Mouse (Mus musculus): ENCODE data around the gene Tipin. TPM values are rescaled to one million over a fixed set of nuclear protein-coding genes. Genes with fewer than 3 reads are reported as not detected.
A peak's percentile ranks its signal among the peaks of the same experiment; 100 is the strongest.

Gene Tipin
- polyA plus RNA-seq (2016; fragmentation: Nextera tagmentation; extraction: Ambion mirVana): 274 and 311 TPM in 2 replicates

DNA sequence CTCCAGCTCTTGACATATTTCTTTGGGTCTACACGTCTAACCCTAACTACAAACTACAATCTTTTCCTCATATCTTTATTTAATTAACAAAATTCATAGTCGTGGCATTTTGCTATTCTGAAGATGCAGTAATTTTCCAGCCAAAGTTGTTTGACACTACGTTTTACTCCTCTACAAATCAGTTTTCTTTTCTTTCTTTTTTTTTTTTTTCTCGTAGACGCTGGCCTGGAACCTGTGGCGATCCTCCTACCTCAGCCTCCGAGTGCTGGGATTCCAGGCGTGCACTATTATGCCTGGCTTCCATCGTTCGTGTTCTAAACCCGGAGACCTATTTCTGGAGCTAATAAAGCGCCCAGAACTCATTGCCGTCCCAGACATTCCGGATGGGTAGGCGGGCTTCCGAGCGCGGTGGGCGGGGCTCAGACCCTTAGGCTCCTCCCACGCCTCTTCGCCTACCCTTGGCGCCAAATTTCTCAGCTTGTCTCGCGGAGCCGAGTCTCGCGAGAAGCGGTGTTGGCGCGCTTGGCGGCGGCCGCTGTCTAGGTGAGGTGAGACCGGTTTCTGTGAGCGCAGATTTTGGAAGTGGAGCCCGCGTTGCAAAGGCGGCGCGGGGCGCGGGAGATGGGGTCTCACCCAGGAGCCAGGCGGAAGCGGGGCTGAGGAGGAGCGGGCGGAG is at the start of gene Tipin:
Gene Tipin, plus strand, starts transcription at position 477 of the 676 bp plus-strand sequence.
- Histone ChIP-seq H3K36me3 (peaks cover 24% of the 10 kb centered on the region), H3K9me3 (replicated peaks) (no peaks in the 10 kb centered on the region), H3K27me3 (ENCODE audit: low read depth, poor library complexity, severe bottlenecking) (no peaks in the 10 kb centered on the region), H3K4me3 (peak within 1 kb of the TSS; percentile 74), H3K27ac (replicated peaks) (peak within 1 kb of the TSS; percentile 96), H3K4me1 (peaks cover 10% of the 10 kb centered on the region)
- 3% methylated on average over 46 of the region's 46 CpGs for WGBS
- DNase-seq (ENCODE audit: low spot score): peak; percentile 96

DNA sequence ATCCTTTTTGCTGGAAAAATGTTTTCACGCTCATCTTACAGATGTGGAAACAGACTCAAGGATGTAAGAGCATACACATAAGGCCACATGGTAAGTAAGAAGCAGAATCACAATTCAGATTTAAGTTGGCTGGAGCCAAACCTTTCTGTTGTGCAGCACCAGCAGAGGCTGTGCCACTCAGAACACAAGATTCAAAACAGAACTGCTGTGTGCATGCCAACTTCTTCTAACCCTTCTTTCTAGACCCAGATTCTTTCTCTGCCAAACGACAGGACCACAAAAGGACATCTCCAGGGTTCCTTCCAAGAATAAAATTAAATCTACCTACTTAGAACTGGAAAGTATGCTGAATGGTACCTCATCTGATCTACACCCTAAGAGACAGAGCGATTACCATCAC is 49.7 kb upstream of the Tipin start:
- peaks cover 11% of the 10 kb centered on the region; the same call in 1 of the 2 replicates for H3K4me1 ChIP-seq
- H3K27ac ChIP-seq (replicated peaks): peak overlapping the region; percentile 33; the same call in 1 of the 2 replicates
- 83% methylated on average over 3 of the region's 3 CpGs for WGBS

DNA sequence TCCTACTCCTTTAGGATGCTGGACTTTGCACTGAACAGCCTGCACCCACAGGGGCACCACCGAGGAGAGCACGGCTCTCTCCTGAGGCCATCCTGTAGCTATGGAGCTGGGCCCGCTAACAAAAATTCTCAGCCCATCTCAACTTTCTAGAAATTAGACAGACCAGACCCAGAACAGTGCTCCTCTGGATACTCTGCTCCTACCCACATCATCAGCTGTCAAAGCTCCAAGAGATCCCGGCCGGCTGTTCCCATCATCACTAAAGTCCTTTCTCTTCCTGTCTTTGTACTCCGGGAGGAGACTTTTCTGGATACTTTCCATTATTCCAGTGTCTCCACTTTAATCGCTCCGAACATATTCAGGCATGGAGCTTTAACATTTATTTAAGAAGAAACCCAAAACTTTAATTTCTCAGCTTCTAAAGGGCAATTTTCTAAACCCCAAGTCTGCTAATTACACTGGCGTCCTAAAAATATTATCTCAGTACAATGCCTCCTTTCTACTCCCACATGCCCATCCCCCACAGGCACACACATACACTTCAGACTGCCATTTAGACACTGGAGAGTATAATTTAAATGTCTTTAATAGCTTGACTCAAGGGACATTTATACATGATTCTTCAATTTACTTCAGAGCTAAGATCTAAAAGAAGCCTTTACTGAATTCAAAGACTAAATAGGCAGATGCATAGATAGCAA is 49.0 kb upstream of the Tipin start:
- H3K27ac ChIP-seq (replicated peaks): peak overlapping the region; percentile 33; the same call in 1 of the 2 replicates
- no peaks in the 10 kb centered on the region for H3K27me3 ChIP-seq (ENCODE audit: low read depth, poor library complexity, severe bottlenecking)
- peaks cover 11% of the 10 kb centered on the region; the same call in 1 of the 2 replicates for H3K4me1 ChIP-seq
- 87% methylated on average over 9 of the region's 9 CpGs for WGBS
- no peak overlapping the region for H3K4me3 ChIP-seq
- H3K36me3 ChIP-seq: peaks cover 17% of the 10 kb centered on the region
- DNase-seq (ENCODE audit: low spot score): no peak
- no peaks in the 10 kb centered on the region for H3K9me3 ChIP-seq (replicated peaks)

More for the DNA sequence above, 49.7 kb upstream of the Tipin start:
- no peak for DNase-seq (ENCODE audit: low spot score)
- no peaks in the 10 kb centered on the region for H3K27me3 ChIP-seq (ENCODE audit: low read depth, poor library complexity, severe bottlenecking)
- peaks cover 17% of the 10 kb centered on the region for H3K36me3 ChIP-seq
- no peak overlapping the region for H3K4me3 ChIP-seq
- no peaks in the 10 kb centered on the region for H3K9me3 ChIP-seq (replicated peaks)

DNA sequence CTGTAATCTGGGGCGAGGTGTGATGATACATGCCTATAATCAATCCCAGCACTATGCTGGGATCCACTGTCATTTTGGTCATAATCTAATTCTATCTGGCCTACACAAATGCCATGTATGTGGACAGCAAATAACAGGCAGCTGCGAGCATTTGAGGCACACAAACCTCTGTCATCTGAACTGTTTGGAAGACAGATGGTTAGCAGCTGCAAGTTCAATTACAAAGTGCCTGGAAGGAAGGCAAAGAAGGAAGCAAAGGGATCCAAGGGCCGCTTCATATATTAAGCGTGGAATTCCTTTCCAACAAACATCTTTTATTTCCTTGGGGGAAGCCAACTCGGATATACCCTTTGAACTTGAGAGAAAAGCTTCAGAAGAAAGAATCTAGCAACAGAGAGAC is 47.7 kb upstream of the Tipin start:
- DNase-seq (ENCODE audit: low spot score): no peak
- H3K9me3 ChIP-seq (replicated peaks): no peaks in the 10 kb centered on the region
- no peak overlapping the region for H3K4me3 ChIP-seq
- 83% methylated on average over 5 of the region's 5 CpGs for WGBS
- H3K36me3 ChIP-seq: peaks cover 17% of the 10 kb centered on the region
- no peak overlapping the region for H3K27ac ChIP-seq (replicated peaks)
- no peaks in the 10 kb centered on the region for H3K27me3 ChIP-seq (ENCODE audit: low read depth, poor library complexity, severe bottlenecking)
- H3K4me1 ChIP-seq: peaks cover 11% of the 10 kb centered on the region; the same call in 1 of the 2 replicates

DNA sequence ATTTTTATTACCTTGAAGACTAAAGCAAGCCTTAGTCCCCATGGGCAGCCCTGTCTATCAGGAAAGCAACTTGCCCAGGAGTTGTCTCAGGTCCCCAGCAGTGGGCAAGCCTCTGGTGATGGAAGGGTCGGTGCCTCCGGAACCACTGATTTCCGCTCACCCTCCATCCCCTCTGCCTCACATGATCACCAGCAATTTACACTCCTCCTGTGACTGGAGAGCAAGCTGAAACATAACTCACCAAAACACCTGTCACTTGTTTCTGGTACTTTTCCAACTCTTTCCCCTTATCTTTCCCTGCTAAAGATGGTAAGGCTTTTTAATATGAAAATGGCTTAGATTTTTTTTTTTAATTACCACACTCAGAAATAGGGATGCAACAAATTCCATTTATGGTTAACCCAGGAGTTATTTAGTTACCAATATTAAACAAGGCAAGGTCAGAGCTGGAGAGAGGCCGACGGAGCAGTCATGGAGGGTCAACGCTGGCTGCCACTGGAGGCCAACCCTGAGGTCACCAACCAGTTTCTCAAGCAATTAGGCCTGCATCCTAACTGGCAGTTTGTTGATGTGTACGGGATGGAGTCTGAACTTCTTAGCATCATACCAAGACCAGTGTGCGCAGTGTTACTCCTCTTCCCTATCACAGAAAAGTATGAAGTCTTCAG is 46.5 kb upstream of the Tipin start, which contains the start of gene Uchl4:
Gene Uchl4, plus strand, starts transcription at position 434 of the 668 bp plus-strand sequence.
- Histone ChIP-seq H3K4me3 (no peak within 1 kb of the TSS), H3K27ac (replicated peaks) (no peak within 1 kb of the TSS), H3K9me3 (replicated peaks) (no peaks in the 10 kb centered on the region), H3K36me3 (peaks cover 21% of the 10 kb centered on the region), H3K4me1 (peaks cover 7% of the 10 kb centered on the region; the same call in 1 of the 2 replicates), H3K27me3 (ENCODE audit: low read depth, poor library complexity, severe bottlenecking) (no peaks in the 10 kb centered on the region)
- no peak for DNase-seq (ENCODE audit: low spot score)
- 94% methylated on average over 8 of the region's 8 CpGs for WGBS

DNA sequence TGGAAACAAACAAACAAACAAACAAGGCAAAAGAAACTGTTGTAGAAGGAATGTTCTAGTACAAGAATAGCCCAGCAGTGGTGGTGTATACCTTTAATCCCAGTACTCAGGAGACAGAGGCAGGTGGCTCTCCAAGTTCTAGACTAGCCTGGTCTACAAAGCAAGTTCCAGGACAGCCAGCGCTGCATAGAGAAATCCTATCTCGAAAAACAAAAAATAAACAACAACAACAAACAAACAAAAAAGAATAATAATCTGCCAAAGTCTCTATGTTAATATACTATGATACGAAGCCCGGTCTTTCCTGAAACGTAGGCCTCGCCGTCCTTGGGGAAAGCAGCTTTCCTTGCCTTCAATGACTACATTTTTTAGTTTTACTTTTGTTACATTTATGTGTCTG is 45.3 kb upstream of the Tipin start:
- Histone ChIP-seq H3K36me3 (peaks cover 21% of the 10 kb centered on the region), H3K27ac (replicated peaks) (no peak overlapping the region), H3K9me3 (replicated peaks) (no peaks in the 10 kb centered on the region), H3K27me3 (ENCODE audit: low read depth, poor library complexity, severe bottlenecking) (no peaks in the 10 kb centered on the region), H3K4me1 (peaks cover 14% of the 10 kb centered on the region), H3K4me3 (no peak overlapping the region)
- no peak for DNase-seq (ENCODE audit: low spot score)
- WGBS: 98% methylated on average over 7 of the region's 7 CpGs

DNA sequence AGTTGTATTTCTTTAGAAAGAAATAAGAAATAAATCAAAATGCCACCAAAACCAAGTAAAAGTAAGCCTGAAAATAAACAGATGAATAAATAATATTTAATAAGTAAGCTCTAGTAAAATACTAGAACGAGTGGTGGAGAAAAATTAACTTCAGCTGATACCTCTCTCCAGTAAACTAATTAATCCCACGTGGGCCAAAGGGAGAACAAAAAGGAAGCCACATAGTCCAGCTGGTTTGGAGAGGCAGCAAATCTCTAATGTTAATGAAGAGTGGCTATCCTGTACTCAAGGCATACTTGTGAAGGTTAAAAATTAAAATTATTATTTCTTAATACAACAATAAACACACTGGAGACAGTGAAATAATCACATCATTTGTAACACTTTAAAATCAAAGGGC is 41.3 kb upstream of the Tipin start:
- 59% methylated on average over 2 of the region's 2 CpGs for WGBS
- no peaks in the 10 kb centered on the region for H3K27me3 ChIP-seq (ENCODE audit: low read depth, poor library complexity, severe bottlenecking)
- no peak overlapping the region for H3K27ac ChIP-seq (replicated peaks)
- peaks cover 27% of the 10 kb centered on the region for H3K4me1 ChIP-seq
- peaks cover 14% of the 10 kb centered on the region for H3K36me3 ChIP-seq
- H3K4me3 ChIP-seq: no peak overlapping the region
- H3K9me3 ChIP-seq (replicated peaks): no peaks in the 10 kb centered on the region
- DNase-seq (ENCODE audit: low spot score): no peak

DNA sequence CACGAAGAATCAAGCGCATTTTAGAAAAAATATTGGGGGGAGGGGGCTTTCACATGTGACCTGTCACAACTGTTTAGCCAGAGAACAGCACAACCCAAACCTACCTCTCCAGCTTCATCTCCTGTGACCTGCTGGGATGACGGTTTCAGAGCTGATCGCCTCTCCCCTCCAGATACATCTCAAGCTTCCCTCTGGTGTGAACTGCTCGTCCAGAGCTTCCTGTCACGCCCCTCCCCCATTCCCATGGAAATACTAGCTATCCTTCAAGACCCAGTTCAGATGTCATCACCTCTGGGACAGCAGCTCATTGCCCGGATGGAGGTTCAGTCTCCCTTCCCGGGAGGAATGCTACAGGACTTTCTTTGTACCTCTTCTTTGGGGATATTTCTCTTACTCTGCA is 40.7 kb upstream of the Tipin start:
- Histone ChIP-seq H3K27ac (replicated peaks) (peak overlapping the region; percentile 55; the same call in 1 of the 2 replicates), H3K9me3 (replicated peaks) (no peaks in the 10 kb centered on the region), H3K36me3 (peaks cover 14% of the 10 kb centered on the region), H3K4me1 (peaks cover 27% of the 10 kb centered on the region), H3K4me3 (peak overlapping the region; percentile 18; the same call in 1 of the 2 replicates), H3K27me3 (ENCODE audit: low read depth, poor library complexity, severe bottlenecking) (no peaks in the 10 kb centered on the region)
- 67% methylated on average over 8 of the region's 8 CpGs for WGBS
- peak; percentile 23 for DNase-seq (ENCODE audit: low spot score)

DNA sequence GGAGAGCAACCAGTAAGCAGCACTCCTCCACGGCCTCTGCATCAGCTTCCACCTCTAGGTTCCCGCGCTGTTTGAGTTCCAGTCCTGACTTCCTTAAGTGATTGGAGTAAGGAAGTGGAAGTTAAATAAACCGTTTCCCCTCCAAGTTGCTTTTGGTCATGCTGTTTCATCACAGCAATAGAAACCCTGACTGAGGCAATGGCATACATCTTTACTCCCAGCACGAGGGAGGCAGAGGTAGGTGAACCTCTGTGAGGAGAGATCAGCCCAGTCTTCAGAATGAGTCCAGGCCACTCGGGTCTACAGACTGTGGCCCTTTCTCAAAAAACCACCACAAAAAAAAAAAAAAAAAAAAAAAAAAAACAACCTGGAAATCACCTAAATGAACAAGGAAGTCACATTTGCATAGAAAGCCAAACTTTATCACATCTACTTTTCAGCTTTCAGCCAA is 39.0 kb upstream of the Tipin start:
- H3K27me3 ChIP-seq (ENCODE audit: low read depth, poor library complexity, severe bottlenecking): no peaks in the 10 kb centered on the region
- no peak overlapping the region; the same call in 1 of the 2 replicates for H3K27ac ChIP-seq (replicated peaks)

DNA sequence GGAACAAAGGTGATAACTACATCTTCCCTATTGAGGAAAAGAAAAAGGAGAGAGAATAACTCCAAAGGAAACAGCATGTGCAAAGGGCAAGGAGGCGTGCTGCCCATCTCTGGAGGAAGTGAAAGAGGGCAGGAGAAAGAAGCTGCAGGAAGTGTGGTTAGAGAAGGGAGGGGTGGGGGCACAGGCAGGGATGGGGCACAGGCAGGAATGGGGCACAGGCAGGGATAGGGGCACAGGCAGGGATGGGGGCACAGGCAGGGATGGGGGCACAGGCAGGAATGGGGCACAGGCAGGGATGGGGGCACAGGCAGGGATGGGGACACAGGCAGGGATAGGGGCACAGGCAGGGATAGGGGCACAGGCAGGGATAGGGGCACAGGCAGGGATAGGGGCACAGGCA is 32.0 kb upstream of the Tipin start:
- no peak for DNase-seq (ENCODE audit: low spot score)
- H3K36me3 ChIP-seq: peaks cover 31% of the 10 kb centered on the region
- H3K9me3 ChIP-seq (replicated peaks): no peaks in the 10 kb centered on the region
- no peak overlapping the region for H3K4me3 ChIP-seq
- WGBS: 94% methylated on average over 1 of the region's 1 CpGs
- H3K27me3 ChIP-seq (ENCODE audit: low read depth, poor library complexity, severe bottlenecking): no peaks in the 10 kb centered on the region
- H3K4me1 ChIP-seq: peaks cover 33% of the 10 kb centered on the region
- no peak overlapping the region for H3K27ac ChIP-seq (replicated peaks)

More for the DNA sequence above, 39.0 kb upstream of the Tipin start:
- Histone ChIP-seq H3K36me3 (peaks cover 20% of the 10 kb centered on the region), H3K9me3 (replicated peaks) (no peaks in the 10 kb centered on the region), H3K4me1 (peaks cover 27% of the 10 kb centered on the region), H3K4me3 (no peak overlapping the region)
- WGBS: 84% methylated on average over 6 of the region's 6 CpGs
- no peak for DNase-seq (ENCODE audit: low spot score)

DNA sequence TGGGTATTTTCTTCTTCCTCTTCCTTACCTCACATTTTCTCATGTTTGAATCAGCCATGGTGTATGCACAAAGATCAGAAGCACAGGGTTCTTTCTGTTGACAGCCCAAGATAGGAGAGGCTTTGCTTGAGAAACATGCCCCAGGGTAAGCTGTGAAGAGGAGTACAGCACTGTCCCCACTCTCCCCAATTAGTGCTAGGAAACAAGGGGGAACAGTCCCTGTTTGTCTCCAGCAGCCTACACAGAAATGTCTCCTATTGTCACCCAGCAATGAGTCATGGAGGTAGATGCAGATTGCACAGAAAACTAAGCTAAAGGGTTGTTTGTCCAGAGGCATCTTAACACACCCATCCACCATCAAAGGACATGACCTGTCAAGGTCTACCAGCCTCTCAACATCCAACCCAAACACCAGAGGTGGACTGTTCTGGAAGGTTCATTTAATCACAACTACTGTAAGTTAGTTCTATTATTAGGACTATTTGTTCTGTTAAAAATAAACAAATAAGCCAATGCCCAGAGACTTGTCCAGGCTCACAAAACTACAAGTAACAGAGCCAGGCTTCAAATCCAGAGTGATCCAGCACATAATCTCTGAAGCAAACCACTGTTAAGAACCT is 31.2 kb upstream of the Tipin start:
- H3K27me3 ChIP-seq (ENCODE audit: low read depth, poor library complexity, severe bottlenecking): no peaks in the 10 kb centered on the region
- peaks cover 33% of the 10 kb centered on the region for H3K4me1 ChIP-seq
- no peak for DNase-seq (ENCODE audit: low spot score)
- H3K27ac ChIP-seq (replicated peaks): no peak overlapping the region
- H3K36me3 ChIP-seq: peaks cover 31% of the 10 kb centered on the region
- no peaks in the 10 kb centered on the region for H3K9me3 ChIP-seq (replicated peaks)
- no peak overlapping the region for H3K4me3 ChIP-seq

DNA sequence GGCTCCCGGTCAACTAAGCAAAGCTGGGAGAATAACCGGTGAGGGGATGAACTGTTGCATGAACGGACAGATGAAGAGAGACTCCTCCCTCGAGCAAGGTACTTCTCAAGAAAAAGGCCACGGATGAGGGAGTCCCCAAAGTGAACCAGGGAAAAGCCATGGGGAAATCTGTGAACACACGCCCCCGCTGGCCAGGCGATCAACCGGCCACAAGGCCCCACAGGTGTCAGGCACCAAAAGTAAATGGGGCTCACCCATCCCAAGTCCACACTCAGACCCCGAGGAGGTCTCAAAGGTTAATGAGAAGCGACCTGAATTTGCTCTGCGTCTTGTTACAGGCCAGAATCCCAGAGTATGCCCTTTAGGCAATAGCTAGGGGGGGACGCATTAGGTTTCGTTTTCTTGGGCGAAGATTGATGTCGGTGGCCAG is 28.8 kb upstream of the Tipin start:
- Histone ChIP-seq H3K27ac (replicated peaks) (peak overlapping the region; percentile 94), H3K27me3 (ENCODE audit: low read depth, poor library complexity, severe bottlenecking) (no peaks in the 10 kb centered on the region), H3K4me1 (peaks cover 33% of the 10 kb centered on the region), H3K4me3 (peak overlapping the region; percentile 95), H3K36me3 (peaks cover 15% of the 10 kb centered on the region), H3K9me3 (replicated peaks) (no peaks in the 10 kb centered on the region)
- under 1% methylated on average over 16 of the region's 16 CpGs for WGBS
- no peak for DNase-seq (ENCODE audit: low spot score)

Measured in midbrain, embryonic 10.5 days (tissue).